Mouse (Mus musculus) induced T-regulatory cell, adult 2 months (primary cell): ENCODE data around the gene Zfp688.
"Not testable (repeated sequence)": the region's sequence is repeated elsewhere in the genome, so short reads cannot be mapped to it uniquely, and the experiment has no call there.

ENCODE experiments used
- DNase-seq: peaks from one replicate; pipeline ENCODE4 v3.0.0-alpha.2; 2012; ENCODE audit warnings: low read depth

Gene Zfp688

GRCm38 (mm10) chr7:127421388-127422191, at the start of gene Zfp688:
Gene Zfp688 (minus strand): TSS chr7:127422068.
- peak; percentile 98 for DNase-seq

GRCm38 (mm10) chr7:127471646-127472010, 49.8 kb upstream of the Zfp688 start:
- DNase-seq: no peak

- peak; percentile 98 for DNase-seq
These were observed 49.1 kb upstream of the Zfp688 start for GRCm38 (mm10) chr7:127470743-127471645.

GRCm38 (mm10) chr7:127470011-127470715, 48.3 kb upstream of the Zfp688 start:
- no peak for DNase-seq

- DNase-seq: no peak
These were observed 44.7 kb upstream of the Zfp688 start for GRCm38 (mm10) chr7:127466606-127467005.

GRCm38 (mm10) chr7:127465670-127466069, 43.8 kb upstream of the Zfp688 start:
- DNase-seq: not testable (repeated sequence)

- no peak for DNase-seq
These were observed 43.3 kb upstream of the Zfp688 start for GRCm38 (mm10) chr7:127465191-127465590.

- DNase-seq: not testable (repeated sequence)
These were observed 37.4 kb upstream of the Zfp688 start, which contains the start of gene Prr14 for GRCm38 (mm10) chr7:127459311-127459710. Gene Prr14 (plus strand): TSS chr7:127459611.

- DNase-seq: not testable (repeated sequence)
These were observed 36.7 kb upstream of the Zfp688 start for GRCm38 (mm10) chr7:127458371-127459122.

- DNase-seq: no peak
These were observed 33.0 kb upstream of the Zfp688 start for GRCm38 (mm10) chr7:127454905-127455304.

GRCm38 (mm10) chr7:127453056-127453455, 31.2 kb upstream of the Zfp688 start:
- DNase-seq: no peak

- no peak for DNase-seq
These were observed 28.1 kb upstream of the Zfp688 start for GRCm38 (mm10) chr7:127449966-127450365.

GRCm38 (mm10) chr7:127448521-127449300, 26.8 kb upstream of the Zfp688 start, which contains the start of gene Zfp689:
Gene Zfp689 (minus strand): TSS chr7:127449158.
- DNase-seq: peak; percentile 100

GRCm38 (mm10) chr7:127443976-127444375, 22.1 kb upstream of the Zfp688 start:
- DNase-seq: no peak

GRCm38 (mm10) chr7:127437724-127438123, 15.9 kb upstream of the Zfp688 start:
- DNase-seq: peak; percentile 63

- no peak for DNase-seq
These were observed 13.3 kb upstream of the Zfp688 start for GRCm38 (mm10) chr7:127435206-127435605.

- no peak for DNase-seq
These were observed 4.5 kb upstream of the Zfp688 start for GRCm38 (mm10) chr7:127426354-127426753.

GRCm38 (mm10) chr7:127425911-127426310, 4.0 kb upstream of the Zfp688 start:
- no peak for DNase-seq

GRCm38 (mm10) chr7:127425291-127425690, 3.4 kb upstream of the Zfp688 start:
- DNase-seq: no peak

- no peak for DNase-seq
These were observed 379 bp upstream of the Zfp688 start for GRCm38 (mm10) chr7:127422247-127422646.
